Mouse (Mus musculus) kidney, adult 2 months (tissue): ENCODE measurements at regions not wholly inside any gene's neighbourhood (a gene's known extent, or its start where the extent isn't known, plus 50 kb on each side); places are given as distances from the start of the nearest gene placed in this dataset.
"Not testable (repeated sequence)": the region's sequence is repeated elsewhere in the genome, so short reads cannot be mapped to it uniquely, and the experiment has no call there.

Experiments used
- DNase-seq: peaks from one replicate; pipeline ENCODE4 v3.0.0; 2021
- H3K27ac ChIP-seq: fragments of 200-500 bp; 2 replicates; pipeline ENCODE4 v1.5.1; 2012; ENCODE audit warnings: low read depth, low read length, control low read depth, inconsistent platforms; ENCODE audit not compliant: insufficient read depth
- H3K27me3 ChIP-seq: fragments of 200-500 bp; replicated peaks from 2 replicates; pipeline ENCODE4 v1.6.1; 2012; ENCODE audit warnings: mild to moderate bottlenecking, moderate library complexity, low read length, inconsistent platforms; ENCODE audit not compliant: control insufficient read depth, insufficient read depth
- H3K36me3 ChIP-seq: fragments of 200-500 bp; 2 replicates; pipeline ENCODE4 v1.6.1; 2012; ENCODE audit warnings: mild to moderate bottlenecking, moderate library complexity, low read length, inconsistent platforms; ENCODE audit not compliant: control insufficient read depth, insufficient read depth
- H3K4me1 ChIP-seq: fragments of 200-500 bp; 2 replicates; pipeline ENCODE4 v1.6.1; 2011; ENCODE audit warnings: low read length; ENCODE audit not compliant: control insufficient read depth, insufficient read depth
- H3K4me3 ChIP-seq: fragments of 200-500 bp; 2 replicates; pipeline ENCODE4 v1.5.1; 2011; ENCODE audit warnings: mild to moderate bottlenecking, low read depth, low read length, control low read depth; ENCODE audit not compliant: insufficient read depth
- CTCF ChIP-seq: fragments of 200-500 bp; conservative IDR thresholded peaks from 2 replicates; pipeline ENCODE4 v1.5.1; 2011; ENCODE audit warnings: low read depth, mild to moderate bottlenecking, control low read depth, low read length, moderate library complexity, mixed read lengths; ENCODE audit not compliant: insufficient read depth, insufficient read length
- POLR2A ChIP-seq: fragments of 200-500 bp; IDR thresholded peaks from one replicate; pipeline ENCODE4 v1.6.1; 2011; ENCODE audit warnings: low read depth, low read length, control low read depth
- WGBS: fragments of 180-500 bp; shearing (Covaris S2); methylation state at CpG from one replicate; pipeline ENCODE4 v1.1.7; 2018; 5-methylcytosine and 5-hydroxymethylcytosine counted together

GRCm38 (mm10) chr6:22668190-22668975 is 206.9 kb upstream of the Ptprz1 start:
- no peak overlapping the region for H3K4me3 ChIP-seq
- H3K27me3 ChIP-seq = no peaks in the 10 kb centered on the region
- WGBS = 70% methylated on average over 7 of the region's 7 CpGs
- H3K27ac ChIP-seq = no peak overlapping the region
- H3K4me1 ChIP-seq = no peaks in the 10 kb centered on the region
- H3K36me3 ChIP-seq = no peaks in the 10 kb centered on the region
- TF ChIP-seq POLR2A (no peak), CTCF (no peak)
- no peak for DNase-seq

- H3K27ac ChIP-seq, H3K4me1 ChIP-seq, H3K27me3 ChIP-seq, H3K36me3 ChIP-seq, DNase-seq, H3K4me3 ChIP-seq: not testable (repeated sequence)
- 94% methylated on average over 15 of the region's 15 CpGs for WGBS
These were observed 217.9 kb upstream of the Ptprz1 start for GRCm38 (mm10) chr6:22657401-22657800.

GRCm38 (mm10) chr6:22640100-22640499 is 235.2 kb upstream of the Ptprz1 start:
- H3K4me3 ChIP-seq = no peak overlapping the region
- H3K4me1 ChIP-seq = no peaks in the 10 kb centered on the region
- H3K27me3 ChIP-seq = no peaks in the 10 kb centered on the region
- DNase-seq = no peak
- no peaks in the 10 kb centered on the region for H3K36me3 ChIP-seq
- TF ChIP-seq POLR2A = no peak
- TF ChIP-seq CTCF = no peak
- H3K27ac ChIP-seq = no peak overlapping the region

- Histone ChIP-seq H3K36me3 (no peaks in the 10 kb centered on the region), H3K27ac (no peak overlapping the region), H3K4me3 (no peak overlapping the region), H3K4me1 (no peaks in the 10 kb centered on the region), H3K27me3 (no peaks in the 10 kb centered on the region)
- no peak for TF ChIP-seq POLR2A
- no peak for TF ChIP-seq CTCF
- DNase-seq = no peak
- WGBS = 92% methylated on average over 3 of the region's 3 CpGs
These were observed 240.2 kb upstream of the Ptprz1 start for GRCm38 (mm10) chr6:22635141-22635540.

GRCm38 (mm10) chr6:22634740-22635139 is 240.6 kb upstream of the Ptprz1 start:
- Histone ChIP-seq H3K4me3 (no peak overlapping the region), H3K36me3 (no peaks in the 10 kb centered on the region), H3K4me1 (no peaks in the 10 kb centered on the region), H3K27ac (no peak overlapping the region), H3K27me3 (no peaks in the 10 kb centered on the region)
- DNase-seq = no peak
- TF ChIP-seq POLR2A (no peak), CTCF (no peak)
- WGBS = 85% methylated on average over 5 of the region's 5 CpGs

GRCm38 (mm10) chr6:22591592-22591991 is 235.5 kb upstream of the Fam3c start:
- H3K4me1 ChIP-seq = peaks cover 4% of the 10 kb centered on the region; the same call in 1 of the 2 replicates
- no peak overlapping the region for H3K4me3 ChIP-seq
- 70% methylated on average over 5 of the region's 5 CpGs for WGBS
- DNase-seq = no peak
- TF ChIP-seq CTCF (no peak), POLR2A (no peak)
- H3K27ac ChIP-seq = no peak overlapping the region
- H3K27me3 ChIP-seq = no peaks in the 10 kb centered on the region
- H3K36me3 ChIP-seq = no peaks in the 10 kb centered on the region

GRCm38 (mm10) chr6:22584851-22585250 is 228.8 kb upstream of the Fam3c start:
- Histone ChIP-seq H3K27me3 (no peaks in the 10 kb centered on the region), H3K36me3 (no peaks in the 10 kb centered on the region), H3K27ac (no peak overlapping the region), H3K4me1 (no peaks in the 10 kb centered on the region), H3K4me3 (no peak overlapping the region)
- 72% methylated on average over 4 of the region's 4 CpGs for WGBS
- DNase-seq = no peak
- TF ChIP-seq POLR2A (no peak), CTCF (no peak)
